In the genomic region with DNA sequence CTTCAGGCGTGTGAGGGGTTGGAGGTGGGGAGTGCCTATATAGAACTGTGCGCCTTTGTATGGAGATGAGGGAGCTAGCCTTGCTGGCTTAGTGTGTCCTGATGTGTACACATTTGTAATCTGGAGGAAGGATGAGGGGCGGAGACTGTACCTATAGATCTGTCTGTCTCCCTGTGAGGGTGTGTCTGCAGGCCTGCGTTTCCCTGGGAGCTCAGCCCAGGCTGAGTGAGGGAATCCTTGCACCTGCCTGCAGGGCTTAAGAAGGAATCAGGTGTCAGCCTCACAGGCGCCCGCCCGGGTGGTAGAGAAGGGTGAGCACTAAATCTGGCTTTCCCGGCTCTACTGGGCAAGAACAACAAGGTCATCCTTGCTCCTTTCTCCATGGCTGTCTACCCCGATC, we compare ENCODE assay signal across 13 mouse cellular contexts. TPM values are rescaled to one million over a fixed set of nuclear protein-coding genes. Genes with fewer than 3 reads are reported as not detected.
DNase-seq lines count a peak whose midpoint lies in the region; ATAC-seq lines count a peak whose summit lies in the region.
"Had no signal": no experiment of that assay in that cellular context is flagged by ENCODE, and none has a peak within 500 bp of the region (broad histone marks: within the 10 kb centered on the region; RNA-seq: fewer than 3 reads in every experiment).

No protein-coding gene starts in this region.

- H3K36me3 ChIP-seq in kidney, embryonic 15.5 days, result peaks cover 7% of the 10 kb centered on the region; the same call in 1 of the 2 replicates
- H3K36me3 ChIP-seq in embryonic facial prominence, embryonic 15.5 days, result 0 out of 2 replicates have a peak, but pooled peaks cover 8% of the 10 kb centered on the region
- H3K36me3 ChIP-seq in limb, embryonic 15.5 days, result peaks cover 17% of the 10 kb centered on the region

- H3K4me1 ChIP-seq in kidney, embryonic 15.5 days, result peaks cover 39% of the 10 kb centered on the region
- peaks cover 19% of the 10 kb centered on the region for H3K4me1 ChIP-seq in embryonic facial prominence, embryonic 15.5 days
- H3K4me1 ChIP-seq in limb, embryonic 15.5 days, result peaks cover 19% of the 10 kb centered on the region; the same call in 1 of the 2 replicates
- H3K4me1 ChIP-seq: forebrain, embryonic 12.5 days; midbrain, embryonic 12.5 days had no signal

- WGBS in kidney, embryonic 15.5 days, result 58% methylated on average over 9 of the region's 9 CpGs
- 43% methylated on average over 9 of the region's 9 CpGs for WGBS in embryonic facial prominence, embryonic 15.5 days
- WGBS in limb, embryonic 15.5 days, result 52% methylated on average over 9 of the region's 9 CpGs

- no peaks in the 10 kb centered on the region for H3K9me3 ChIP-seq in kidney, embryonic 15.5 days (replicated peaks)
- H3K9me3 ChIP-seq in embryonic facial prominence, embryonic 15.5 days (replicated peaks), result no peaks in the 10 kb centered on the region
- H3K9me3 ChIP-seq in limb, embryonic 15.5 days, result no peaks in the 10 kb centered on the region
- H3K9me3 ChIP-seq: forebrain, embryonic 12.5 days; G1E; midbrain, embryonic 12.5 days had no signal

- ATAC-seq in kidney, embryonic 15.5 days (replicated peaks; ENCODE audit: low FRiP score), result 0 out of 2 replicates have a peak, but pooled peaks have one; percentile 8
- ATAC-seq in embryonic facial prominence, embryonic 15.5 days (ENCODE audit: insufficient number of reproducible peaks, low FRiP score, low TSS enrichment, low read depth), result peak; percentile 43
- ATAC-seq in limb, embryonic 15.5 days (ENCODE audit: insufficient number of reproducible peaks, low FRiP score, low TSS enrichment, low read depth), result peak; percentile 30; the same call in 1 of the 2 replicates

- no peak overlapping the region for H3K9ac ChIP-seq in kidney, embryonic 15.5 days
- no peak overlapping the region for H3K9ac ChIP-seq in embryonic facial prominence, embryonic 15.5 days
- no peak overlapping the region for H3K9ac ChIP-seq in limb, embryonic 15.5 days
- H3K9ac ChIP-seq: forebrain, embryonic 12.5 days; midbrain, embryonic 12.5 days had no signal

- no peak overlapping the region for H3K4me2 ChIP-seq in kidney, embryonic 15.5 days
- H3K4me2 ChIP-seq in embryonic facial prominence, embryonic 15.5 days (replicated peaks), result no peak overlapping the region
- H3K4me2 ChIP-seq in limb, embryonic 15.5 days, result no peak overlapping the region
- H3K4me2 ChIP-seq: forebrain, embryonic 12.5 days; midbrain, embryonic 12.5 days had no signal

- no peaks in the 10 kb centered on the region for H3K27me3 ChIP-seq in kidney, embryonic 15.5 days
- H3K27me3 ChIP-seq in embryonic facial prominence, embryonic 15.5 days, result no peaks in the 10 kb centered on the region
- H3K27me3 ChIP-seq in limb, embryonic 15.5 days, result no peaks in the 10 kb centered on the region
- H3K27me3 ChIP-seq: forebrain, embryonic 12.5 days; midbrain, embryonic 12.5 days had no signal

- DNase-seq in kidney, adult 11 months, result no peak
- peak; percentile 53 for DNase-seq in R1 (ENCODE audit: low read depth, low spot score)
- DNase-seq in adrenal gland, adult 18-20 months (ENCODE audit: low spot score in 2 of 2), result no peak
- DNase-seq in thymus, postnatal 0 days (ENCODE audit: low spot score), result no peak
- DNase-seq: adrenal gland, postnatal 36 days; cerebellum, postnatal 36 days had no signal

- H3K27ac ChIP-seq in kidney, embryonic 15.5 days, result peak overlapping the region; percentile 54; the same call in 1 of the 2 replicates
- peak overlapping the region; percentile 63 for H3K27ac ChIP-seq in embryonic facial prominence, embryonic 15.5 days (replicated peaks)
- peak overlapping the region; percentile 68 for H3K27ac ChIP-seq in limb, embryonic 15.5 days
- H3K27ac ChIP-seq: hindbrain, postnatal 0 days; midbrain, embryonic 12.5 days had no signal

- H3K4me3 ChIP-seq in kidney, embryonic 15.5 days (replicated peaks), result no peak overlapping the region
- H3K4me3 ChIP-seq in embryonic facial prominence, embryonic 15.5 days (replicated peaks), result no peak overlapping the region
- H3K4me3 ChIP-seq in limb, embryonic 15.5 days, result no peak overlapping the region
- H3K4me3 ChIP-seq: forebrain, embryonic 12.5 days; midbrain, embryonic 12.5 days had no signal

RNA-seq across cellular contexts. Expression of a gene that starts 0.8 kb away (rescaled TPM):
- polyA plus RNA-seq in kidney, embryonic 15.5 days (2015; fragmentation: Nextera tagmentation; extraction: Ambion mirVana), result 5.0 and 5.3 TPM in 2 replicates
- polyA plus RNA-seq in embryonic facial prominence, embryonic 15.5 days (2015; fragmentation: Nextera tagmentation; extraction: Ambion mirVana), result 20.0 and 29.0 TPM in 2 replicates
- 20.0 and 42.6 TPM in 2 replicates for polyA plus RNA-seq in limb, embryonic 15.5 days (2015; fragmentation: Nextera tagmentation; extraction: Ambion mirVana)
- 1 to 10 TPM; 2.5 to 6.0 TPM for total RNA-seq in adrenal gland, adult 18-20 months (2021)
- 1.8 and 1.9 TPM in 2 replicates for polyA plus RNA-seq in thymus, postnatal 0 days (2015; fragmentation: Nextera tagmentation; extraction: Ambion mirVana)

RNA-seq across cellular contexts. Expression of a gene that starts 6.5 kb away (rescaled TPM):
- 0.93 and 1.6 TPM in 2 replicates for polyA plus RNA-seq in kidney, embryonic 15.5 days (2015; fragmentation: Nextera tagmentation; extraction: Ambion mirVana)
- polyA plus RNA-seq in embryonic facial prominence, embryonic 15.5 days (2015; fragmentation: Nextera tagmentation; extraction: Ambion mirVana), result not detected in 2 replicates
- 0.09 and 0.28 TPM in 2 replicates for polyA plus RNA-seq in limb, embryonic 15.5 days (2015; fragmentation: Nextera tagmentation; extraction: Ambion mirVana)
- total RNA-seq in adrenal gland, adult 18-20 months (2021), result 10 to 100 TPM in 1 of 2 experiments, 1 to 10 TPM in 1; 2.8 to 15.2 TPM
- 0.09 and 0.64 TPM in 2 replicates for polyA plus RNA-seq in thymus, postnatal 0 days (2015; fragmentation: Nextera tagmentation; extraction: Ambion mirVana)
- polyA plus RNA-seq: forebrain, embryonic 12.5 days; G1E; hindbrain, postnatal 0 days; midbrain, embryonic 12.5 days had no signal

RNA-seq across cellular contexts. Expression of a gene that starts 43.8 kb away (rescaled TPM):
- polyA plus RNA-seq in kidney, embryonic 15.5 days (2015; fragmentation: Nextera tagmentation; extraction: Ambion mirVana), result 2.6 and 5.0 TPM in 2 replicates
- polyA plus RNA-seq in embryonic facial prominence, embryonic 15.5 days (2015; fragmentation: Nextera tagmentation; extraction: Ambion mirVana), result 0.07 and 0.12 TPM in 2 replicates
- polyA plus RNA-seq in limb, embryonic 15.5 days (2015; fragmentation: Nextera tagmentation; extraction: Ambion mirVana), result 0.42 and 1.4 TPM in 2 replicates
- under 1 TPM; 0.74 to 0.96 TPM for total RNA-seq in adrenal gland, adult 18-20 months (2021)
- polyA plus RNA-seq in thymus, postnatal 0 days (2015; fragmentation: Nextera tagmentation; extraction: Ambion mirVana), result 0.16 and 0.24 TPM in 2 replicates
- total RNA-seq: G1E had no signal
- polyA plus RNA-seq: G1E had no signal

RNA-seq across cellular contexts. Expression of a gene that starts 54.4 kb away (rescaled TPM):
- polyA plus RNA-seq in kidney, embryonic 15.5 days (2015; fragmentation: Nextera tagmentation; extraction: Ambion mirVana), result 25.8 and 26.3 TPM in 2 replicates
- 27.0 and 29.1 TPM in 2 replicates for polyA plus RNA-seq in embryonic facial prominence, embryonic 15.5 days (2015; fragmentation: Nextera tagmentation; extraction: Ambion mirVana)
- 22.0 and 27.9 TPM in 2 replicates for polyA plus RNA-seq in limb, embryonic 15.5 days (2015; fragmentation: Nextera tagmentation; extraction: Ambion mirVana)
- total RNA-seq in adrenal gland, adult 18-20 months (2021), result 10 to 100 TPM; 16.9 to 25.7 TPM
- polyA plus RNA-seq in thymus, postnatal 0 days (2015; fragmentation: Nextera tagmentation; extraction: Ambion mirVana), result 18.3 and 19.9 TPM in 2 replicates
